Mouse (Mus musculus): ENCODE results near the gene Kcnj11. TPM values are rescaled to one million over a fixed set of nuclear protein-coding genes. Genes with fewer than 3 reads are reported as not detected.

Gene Kcnj11
- polyA plus RNA-seq (2016; fragmentation: Nextera tagmentation; extraction: Ambion mirVana) = 0.14 and 0.34 TPM in 2 replicates

- WGBS = under 1% methylated on average over 30 of the region's 34 CpGs
- H3K4me2 ChIP-seq (replicated peaks) = peak within 1 kb of the TSS; percentile 75
- no peaks in the 10 kb centered on the region for H3K9me3 ChIP-seq
- no peak within 1 kb of the TSS for H3K27ac ChIP-seq
- peak within 1 kb of the TSS; percentile 31; the same call in 1 of the 2 replicates for H3K9ac ChIP-seq
- peak within 1 kb of the TSS; percentile 41 for H3K4me3 ChIP-seq
- no peaks in the 10 kb centered on the region for H3K4me1 ChIP-seq
- peak; percentile 65; the same call in 1 of the 2 replicates for ATAC-seq (ENCODE audit: insufficient number of reproducible peaks, insufficient read depth, low FRiP score, low TSS enrichment)
- H3K27me3 ChIP-seq = peaks cover 20% of the 10 kb centered on the region
- H3K36me3 ChIP-seq = no peaks in the 10 kb centered on the region
Measured at GRCm38 (mm10) chr7:46100563-46100962, at the start of gene Kcnj11. Gene Kcnj11, minus strand, starts transcription at chr7:46100764.

- Histone ChIP-seq H3K27me3 (no peaks in the 10 kb centered on the region), H3K9me3 (no peaks in the 10 kb centered on the region), H3K9ac (no peak overlapping the region), H3K4me3 (no peak overlapping the region), H3K27ac (no peak overlapping the region), H3K4me1 (no peaks in the 10 kb centered on the region), H3K4me2 (replicated peaks) (no peak overlapping the region), H3K36me3 (no peaks in the 10 kb centered on the region)
- no peak; the same call in 1 of the 2 replicates for ATAC-seq (ENCODE audit: insufficient number of reproducible peaks, insufficient read depth, low FRiP score, low TSS enrichment)
- WGBS = 88% methylated on average over 7 of the region's 7 CpGs
Measured at GRCm38 (mm10) chr7:46147417-46147816, 46.9 kb upstream of the Kcnj11 start.

GRCm38 (mm10) chr7:46146675-46147308 lies 46.2 kb upstream of the Kcnj11 start:
- H3K27me3 ChIP-seq = no peaks in the 10 kb centered on the region
- no peak overlapping the region for H3K9ac ChIP-seq
- ATAC-seq (ENCODE audit: insufficient number of reproducible peaks, insufficient read depth, low FRiP score, low TSS enrichment) = no peak
- no peak overlapping the region for H3K27ac ChIP-seq
- no peaks in the 10 kb centered on the region for H3K36me3 ChIP-seq
- H3K4me3 ChIP-seq = no peak overlapping the region
- WGBS = 83% methylated on average over 7 of the region's 7 CpGs
- H3K9me3 ChIP-seq = no peaks in the 10 kb centered on the region
- no peaks in the 10 kb centered on the region for H3K4me1 ChIP-seq
- H3K4me2 ChIP-seq (replicated peaks) = no peak overlapping the region

- no peak overlapping the region for H3K9ac ChIP-seq
- no peak overlapping the region for H3K27ac ChIP-seq
- no peaks in the 10 kb centered on the region for H3K9me3 ChIP-seq
- H3K27me3 ChIP-seq = no peaks in the 10 kb centered on the region
- ATAC-seq (ENCODE audit: insufficient number of reproducible peaks, insufficient read depth, low FRiP score, low TSS enrichment) = no peak
- H3K4me3 ChIP-seq = no peak overlapping the region
- no peaks in the 10 kb centered on the region for H3K4me1 ChIP-seq
- H3K4me2 ChIP-seq (replicated peaks) = no peak overlapping the region
- H3K36me3 ChIP-seq = no peaks in the 10 kb centered on the region
- 83% methylated on average over 8 of the region's 8 CpGs for WGBS
Measured at GRCm38 (mm10) chr7:46144061-46144460, 43.5 kb upstream of the Kcnj11 start.

- Histone ChIP-seq H3K36me3 (no peaks in the 10 kb centered on the region), H3K27ac (no peak overlapping the region), H3K9ac (no peak overlapping the region), H3K4me3 (no peak overlapping the region), H3K27me3 (no peaks in the 10 kb centered on the region), H3K9me3 (no peaks in the 10 kb centered on the region), H3K4me1 (peaks cover 11% of the 10 kb centered on the region), H3K4me2 (replicated peaks) (no peak overlapping the region)
- 46% methylated on average over 7 of the region's 7 CpGs for WGBS
- no peak for ATAC-seq (ENCODE audit: insufficient number of reproducible peaks, insufficient read depth, low FRiP score, low TSS enrichment)
Measured at GRCm38 (mm10) chr7:46138329-46138930, 37.9 kb upstream of the Kcnj11 start.

GRCm38 (mm10) chr7:46133858-46134257 lies 33.3 kb upstream of the Kcnj11 start:
- no peaks in the 10 kb centered on the region for H3K9me3 ChIP-seq
- H3K36me3 ChIP-seq = no peaks in the 10 kb centered on the region
- no peak overlapping the region for H3K27ac ChIP-seq
- 0 out of 2 replicates have a peak overlapping the region, but pooled peaks have one; percentile 28 for H3K4me2 ChIP-seq (replicated peaks)
- no peak overlapping the region for H3K9ac ChIP-seq
- no peak for ATAC-seq (ENCODE audit: insufficient number of reproducible peaks, insufficient read depth, low FRiP score, low TSS enrichment)
- no peak overlapping the region for H3K4me3 ChIP-seq
- 29% methylated on average over 7 of the region's 7 CpGs for WGBS
- no peaks in the 10 kb centered on the region; the same call in 1 of the 2 replicates for H3K27me3 ChIP-seq
- peaks cover 20% of the 10 kb centered on the region for H3K4me1 ChIP-seq

GRCm38 (mm10) chr7:46132229-46132628 lies 31.7 kb upstream of the Kcnj11 start:
- H3K27ac ChIP-seq = no peak overlapping the region
- H3K36me3 ChIP-seq = no peaks in the 10 kb centered on the region
- no peaks in the 10 kb centered on the region; the same call in 1 of the 2 replicates for H3K27me3 ChIP-seq
- H3K4me1 ChIP-seq = peaks cover 20% of the 10 kb centered on the region
- ATAC-seq (ENCODE audit: insufficient number of reproducible peaks, insufficient read depth, low FRiP score, low TSS enrichment) = no peak
- no peak overlapping the region for H3K4me2 ChIP-seq (replicated peaks)
- H3K9ac ChIP-seq = no peak overlapping the region
- no peak overlapping the region for H3K4me3 ChIP-seq
- H3K9me3 ChIP-seq = no peaks in the 10 kb centered on the region
- WGBS = 87% methylated on average over 12 of the region's 12 CpGs

DNA sequence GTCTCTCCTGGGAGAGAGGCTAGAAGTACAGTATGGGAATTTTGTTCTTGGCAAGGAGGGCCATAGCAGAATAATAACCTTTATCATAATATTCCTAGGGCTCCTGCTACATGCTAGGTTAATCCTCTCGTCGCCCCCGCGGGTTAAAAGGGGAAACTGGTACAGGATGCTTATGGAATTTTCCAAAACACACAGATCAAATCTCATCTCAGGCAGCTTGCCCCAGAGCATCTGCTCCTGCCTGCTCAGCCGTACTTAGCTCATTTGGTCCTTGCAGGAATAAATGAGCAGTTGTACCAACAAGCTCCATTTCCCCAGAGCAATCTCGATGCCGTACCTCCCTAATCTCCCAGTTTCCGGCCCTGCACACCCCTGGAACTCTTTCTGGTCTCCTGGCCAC lies 31.2 kb upstream of the Kcnj11 start:
- Histone ChIP-seq H3K27me3 (no peaks in the 10 kb centered on the region; the same call in 1 of the 2 replicates), H3K4me3 (no peak overlapping the region), H3K9me3 (no peaks in the 10 kb centered on the region), H3K36me3 (no peaks in the 10 kb centered on the region), H3K4me1 (peaks cover 20% of the 10 kb centered on the region), H3K9ac (no peak overlapping the region), H3K27ac (no peak overlapping the region), H3K4me2 (replicated peaks) (no peak overlapping the region)
- WGBS = 45% methylated on average over 8 of the region's 8 CpGs
- no peak for ATAC-seq (ENCODE audit: insufficient number of reproducible peaks, insufficient read depth, low FRiP score, low TSS enrichment)

DNA sequence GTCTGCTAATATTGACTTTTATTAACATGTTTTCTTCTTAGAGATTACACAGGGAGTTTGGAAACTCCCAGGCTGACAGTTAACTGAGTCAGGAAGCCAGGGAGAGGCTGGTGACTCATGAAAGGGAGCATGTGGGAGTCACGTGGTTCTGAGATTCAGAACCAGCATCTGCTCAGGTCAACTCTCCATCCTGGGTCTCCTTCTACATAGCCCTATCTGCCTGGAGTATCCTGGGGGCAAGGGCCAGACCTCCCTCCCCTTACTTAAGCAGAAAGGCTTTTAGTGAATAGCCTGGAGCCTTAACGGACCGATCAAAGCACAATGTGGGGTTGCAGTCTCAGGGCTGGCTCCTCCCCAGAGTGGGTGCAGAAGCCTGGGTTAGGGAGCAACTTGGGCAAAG lies 30.7 kb upstream of the Kcnj11 start:
- no peaks in the 10 kb centered on the region for H3K9me3 ChIP-seq
- H3K4me2 ChIP-seq (replicated peaks) = no peak overlapping the region
- ATAC-seq (ENCODE audit: insufficient number of reproducible peaks, insufficient read depth, low FRiP score, low TSS enrichment) = no peak
- H3K4me1 ChIP-seq = peaks cover 20% of the 10 kb centered on the region
- H3K27me3 ChIP-seq = no peaks in the 10 kb centered on the region; the same call in 1 of the 2 replicates
- H3K36me3 ChIP-seq = no peaks in the 10 kb centered on the region
- no peak overlapping the region for H3K4me3 ChIP-seq
- 18% methylated on average over 3 of the region's 3 CpGs for WGBS
- H3K27ac ChIP-seq = no peak overlapping the region
- no peak overlapping the region for H3K9ac ChIP-seq

DNA sequence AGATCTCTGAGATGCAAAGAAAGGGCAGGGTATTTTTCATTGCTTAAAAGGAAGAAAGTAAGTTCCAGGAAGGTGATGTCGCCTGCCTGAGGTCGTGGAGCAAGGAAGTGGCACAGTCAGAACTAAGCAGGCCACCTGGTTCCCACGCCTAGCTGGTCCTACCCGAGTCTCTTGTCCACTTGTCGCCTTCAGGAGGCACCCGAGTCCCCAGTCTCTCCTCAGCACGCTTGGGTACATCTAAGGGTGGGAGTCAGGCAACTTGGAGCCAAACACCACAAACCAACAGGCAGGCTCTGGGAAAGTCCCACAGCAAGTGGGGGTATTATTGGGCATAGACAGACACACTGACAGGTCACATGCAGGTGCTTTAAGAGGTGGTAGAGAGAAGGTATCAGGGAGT lies 30.2 kb upstream of the Kcnj11 start:
- no peak overlapping the region for H3K27ac ChIP-seq
- H3K4me1 ChIP-seq = peaks cover 20% of the 10 kb centered on the region
- no peak overlapping the region for H3K4me2 ChIP-seq (replicated peaks)
- no peak overlapping the region for H3K4me3 ChIP-seq
- 72% methylated on average over 7 of the region's 7 CpGs for WGBS
- no peak for ATAC-seq (ENCODE audit: insufficient number of reproducible peaks, insufficient read depth, low FRiP score, low TSS enrichment)
- no peaks in the 10 kb centered on the region for H3K9me3 ChIP-seq
- no peak overlapping the region for H3K9ac ChIP-seq
- H3K27me3 ChIP-seq = no peaks in the 10 kb centered on the region; the same call in 1 of the 2 replicates
- H3K36me3 ChIP-seq = no peaks in the 10 kb centered on the region

DNA sequence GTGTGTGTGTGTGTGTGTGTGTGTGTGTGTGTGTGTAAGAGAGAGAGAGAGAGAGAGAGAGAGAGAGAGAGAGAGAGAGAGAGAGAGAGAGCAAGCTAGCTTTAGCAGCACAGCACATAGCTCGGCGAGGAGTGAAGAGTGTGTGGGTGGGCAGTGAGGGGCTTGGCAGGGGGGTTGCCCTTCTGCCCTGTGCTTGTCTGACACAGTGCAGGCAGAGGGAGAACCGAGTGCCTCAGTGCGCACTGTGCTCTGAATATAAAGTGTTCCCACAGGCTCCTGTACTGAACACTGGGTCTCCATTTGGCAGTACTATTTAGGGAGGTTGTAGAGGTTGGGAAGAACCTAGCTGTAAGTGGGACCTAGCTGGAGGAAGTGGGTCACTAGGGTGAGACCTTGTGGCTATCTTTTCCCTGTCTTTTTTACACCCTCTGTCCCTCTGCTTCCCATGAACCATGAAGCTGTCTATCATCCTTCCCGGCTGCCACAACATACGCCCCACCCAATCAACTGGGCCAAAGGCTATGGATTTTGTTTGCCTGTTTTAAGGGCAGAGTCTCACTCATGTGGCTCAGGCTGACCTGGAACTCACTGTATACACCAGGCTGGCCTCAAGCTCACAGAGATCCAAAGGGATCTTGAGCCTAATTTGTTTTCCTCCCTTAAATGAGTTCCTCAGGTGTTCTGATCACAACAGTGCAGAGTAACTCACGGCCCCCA lies 29.1 kb upstream of the Kcnj11 start:
- H3K4me3 ChIP-seq = no peak overlapping the region
- no peaks in the 10 kb centered on the region for H3K36me3 ChIP-seq
- 47% methylated on average over 7 of the region's 7 CpGs for WGBS
- H3K9me3 ChIP-seq = no peaks in the 10 kb centered on the region
- peaks cover 18% of the 10 kb centered on the region for H3K4me1 ChIP-seq
- H3K27me3 ChIP-seq = no peaks in the 10 kb centered on the region; the same call in 1 of the 2 replicates
- H3K9ac ChIP-seq = no peak overlapping the region
- ATAC-seq (ENCODE audit: insufficient number of reproducible peaks, insufficient read depth, low FRiP score, low TSS enrichment) = no peak
- H3K4me2 ChIP-seq (replicated peaks) = no peak overlapping the region
- no peak overlapping the region for H3K27ac ChIP-seq

GRCm38 (mm10) chr7:46128196-46128595 lies 27.6 kb upstream of the Kcnj11 start:
- H3K27ac ChIP-seq = no peak overlapping the region
- 56% methylated on average over 7 of the region's 7 CpGs for WGBS
- no peak overlapping the region for H3K4me3 ChIP-seq
- no peak overlapping the region for H3K4me2 ChIP-seq (replicated peaks)
- ATAC-seq (ENCODE audit: insufficient number of reproducible peaks, insufficient read depth, low FRiP score, low TSS enrichment) = no peak
- peaks cover 9% of the 10 kb centered on the region; the same call in 1 of the 2 replicates for H3K4me1 ChIP-seq
- H3K27me3 ChIP-seq = no peaks in the 10 kb centered on the region; the same call in 1 of the 2 replicates
- no peaks in the 10 kb centered on the region for H3K9me3 ChIP-seq
- H3K36me3 ChIP-seq = no peaks in the 10 kb centered on the region
- H3K9ac ChIP-seq = no peak overlapping the region

Measured in embryonic facial prominence, embryonic 12.5 days (tissue).